Comparison of ENCODE assay signal across 8 mouse cellular contexts in genomic region chr4:53115866-53116265, GRCm38 (mm10). TPM values are rescaled to one million over a fixed set of nuclear protein-coding genes. Genes with fewer than 3 reads are reported as not detected.
DNase-seq lines count a peak whose midpoint lies in the region; ATAC-seq and TF ChIP-seq lines count a peak whose summit lies in the region.

No protein-coding gene starts in this region.

- peaks cover 7% of the 10 kb centered on the region for H3K4me1 ChIP-seq in heart, embryonic 15.5 days (replicated peaks)
- H3K4me1 ChIP-seq in intestine, postnatal 0 days (replicated peaks; ENCODE audit: control insufficient read depth, insufficient read depth, low read length) = no peaks in the 10 kb centered on the region; the same call in 1 of the 2 replicates

- H3K36me3 ChIP-seq in heart, embryonic 15.5 days = no peaks in the 10 kb centered on the region; the same call in 1 of the 2 replicates
- H3K36me3 ChIP-seq in intestine, postnatal 0 days (ENCODE audit: control insufficient read depth, insufficient read depth) = peaks cover 5% of the 10 kb centered on the region; the same call in 1 of the 2 replicates

- H3K9me3 ChIP-seq in heart, embryonic 15.5 days (replicated peaks) = no peaks in the 10 kb centered on the region
- H3K9me3 ChIP-seq in intestine, postnatal 0 days (ENCODE audit: control insufficient read depth) = no peaks in the 10 kb centered on the region

- peak; percentile 97 for DNase-seq in heart, adult 11 months
- DNase-seq in heart, adult 8-10 months (ENCODE audit: low spot score) = no peak
- DNase-seq in testis, postnatal 14 days (ENCODE audit: low spot score) = peak; percentile 35
- no peak for DNase-seq in testis, postnatal 10 days (ENCODE audit: low spot score)
- DNase-seq in left cerebral cortex, postnatal 25 days (ENCODE audit: low spot score in 2 of 2) = peak; percentile 30 to 63
- DNase-seq in thymus, postnatal 4 days = no peak

- 30% methylated on average over 2 of the region's 5 CpGs for WGBS in heart, embryonic 15.5 days
- 44% methylated on average over 3 of the region's 5 CpGs for WGBS in intestine, postnatal 0 days

- intact Hi-C loops in left cerebral cortex, postnatal 25 days (cut with DNase I) = loop anchor here (5.0 kb wide), 2 partner anchors 101 to 476 kb away; no protein-coding TSS in a partner anchor

- H3K27me3 ChIP-seq in heart, embryonic 15.5 days = no peaks in the 10 kb centered on the region
- no peaks in the 10 kb centered on the region for H3K27me3 ChIP-seq in intestine, postnatal 0 days (replicated peaks; ENCODE audit: control insufficient read depth, insufficient read depth, low read length)

- no peak for TF ChIP-seq CTCF in intestine, postnatal 0 days (IDR thresholded peaks at IDR 0.05; ENCODE audit: low read depth)

- no peak overlapping the region for H3K27ac ChIP-seq in heart, embryonic 15.5 days
- no peak overlapping the region for H3K27ac ChIP-seq in intestine, postnatal 0 days (ENCODE audit: low read depth, low read length)

- no peak overlapping the region for H3K4me2 ChIP-seq in heart, embryonic 15.5 days
- H3K4me2 ChIP-seq in intestine, postnatal 0 days (replicated peaks; ENCODE audit: low read depth) = no peak overlapping the region

- no peak overlapping the region for H3K9ac ChIP-seq in heart, embryonic 15.5 days
- H3K9ac ChIP-seq in intestine, postnatal 0 days (ENCODE audit: low read depth, low read length) = no peak overlapping the region

- H3K4me3 ChIP-seq in heart, embryonic 15.5 days = no peak overlapping the region
- no peak overlapping the region for H3K4me3 ChIP-seq in intestine, postnatal 0 days (ENCODE audit: low read depth, low read length)

- peak; percentile 25; the same call in 1 of the 2 replicates for ATAC-seq in heart, embryonic 15.5 days (replicated peaks; ENCODE audit: insufficient number of reproducible peaks, insufficient read depth, low FRiP score, low read depth)
- no peak for ATAC-seq in intestine, postnatal 0 days

RNA-seq across cellular contexts. Expression of gene Abca1, which starts 43.8 kb away (rescaled TPM):
- 10 to 100 TPM; 13.6 to 22.8 (median 16.8) TPM for total RNA-seq in heart, adult 8-10 months (2022)
- 4.4 and 5.7 TPM in 2 replicates for polyA plus RNA-seq in heart, embryonic 15.5 days (2015; fragmentation: Nextera tagmentation; extraction: Ambion mirVana)
- 10 to 100 TPM; 15.2 to 17.4 TPM for total RNA-seq in left cerebral cortex, postnatal 25 days (2021)
- 1.4 and 1.5 TPM in 2 replicates for polyA plus RNA-seq in intestine, postnatal 0 days (2015; fragmentation: Nextera tagmentation; extraction: Ambion mirVana)

Comparison
In these comparisons a context has a peak if more than half of its experiments do, and no peak if none do; other contexts are left out.
1. DNase-seq: peak in heart, adult 11 months (single experiment), testis, postnatal 14 days (single experiment) and left cerebral cortex, postnatal 25 days (2 of 2); none in heart, adult 8-10 months (single experiment), testis, postnatal 10 days (single experiment) and thymus, postnatal 4 days (single experiment).